Mouse (Mus musculus) brain, embryonic 14.5 days (tissue): ENCODE results near the gene Fundc2. TPM values are rescaled to one million over a fixed set of nuclear protein-coding genes. Genes with fewer than 3 reads are reported as not detected.

Source experiments
- DNase-seq: peaks from one replicate; pipeline ENCODE4 v3.0.0-alpha.2; 2011; ENCODE audit warnings: low read depth
- CTCF ChIP-seq: fragments of 200-500 bp; IDR thresholded peaks from 2 replicates; pipeline ENCODE4 v1.5.1; 2012; ENCODE audit warnings: inconsistent platforms, mild to moderate bottlenecking, moderate library complexity, borderline replicate concordance; ENCODE audit not compliant: insufficient read depth, insufficient read length; ENCODE audit errors: extremely low read depth
- POLR2A ChIP-seq: fragments of 200-500 bp; IDR thresholded peaks from 2 replicates; pipeline ENCODE4 v1.6.1; 2012; ENCODE audit warnings: mild to moderate bottlenecking, inconsistent platforms, borderline replicate concordance; ENCODE audit not compliant: poor library complexity, insufficient read depth, insufficient read length, severe bottlenecking; ENCODE audit errors: extremely low read depth
- polyA plus RNA-seq: library from polyadenylated mRNA; depleted of rRNA; stranded (reverse); fragments of >200 nt; gene quantifications from 2 replicates; pipeline ENCODE4 v1.2.3, GENCODE M21; 2012; rRNA removed

Gene Fundc2
- 18.5 and 21.2 TPM in 2 replicates for polyA plus RNA-seq

GRCm38 (mm10) chrX:75382195-75382771, at the start of gene Fundc2, which contains the start of gene F8:
Gene Fundc2 (plus strand): TSS chrX:75382399.
Gene F8 (minus strand): TSS chrX:75382615.
- DNase-seq: peak; percentile 93
- TF ChIP-seq POLR2A (no peak), CTCF (no peak)

DNA sequence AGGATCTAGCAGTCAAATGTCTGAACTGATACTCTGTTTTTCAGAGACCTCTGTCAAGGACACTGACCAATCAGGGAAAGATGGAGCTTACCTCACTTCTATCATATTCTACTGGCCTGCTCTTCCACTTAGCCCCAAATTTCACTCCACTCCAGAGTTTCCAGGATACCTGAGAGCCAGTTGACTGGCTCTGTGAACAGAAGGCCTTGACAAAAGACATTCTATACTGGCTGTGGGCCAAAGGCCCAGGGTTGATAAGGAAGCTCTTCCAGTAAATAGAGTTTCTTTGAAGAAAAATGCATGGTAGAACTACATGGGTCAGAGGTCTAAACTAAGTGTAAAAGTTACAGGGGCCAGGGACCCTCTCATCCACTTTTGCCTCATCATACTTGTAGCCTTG, 12.0 kb upstream of the Fundc2 start:
- DNase-seq: no peak
- TF ChIP-seq POLR2A (no peak), CTCF (no peak)

GRCm38 (mm10) chrX:75372666-75373425, 9.4 kb upstream of the Fundc2 start:
- TF ChIP-seq CTCF (no peak), POLR2A (no peak)
- DNase-seq: no peak

DNA sequence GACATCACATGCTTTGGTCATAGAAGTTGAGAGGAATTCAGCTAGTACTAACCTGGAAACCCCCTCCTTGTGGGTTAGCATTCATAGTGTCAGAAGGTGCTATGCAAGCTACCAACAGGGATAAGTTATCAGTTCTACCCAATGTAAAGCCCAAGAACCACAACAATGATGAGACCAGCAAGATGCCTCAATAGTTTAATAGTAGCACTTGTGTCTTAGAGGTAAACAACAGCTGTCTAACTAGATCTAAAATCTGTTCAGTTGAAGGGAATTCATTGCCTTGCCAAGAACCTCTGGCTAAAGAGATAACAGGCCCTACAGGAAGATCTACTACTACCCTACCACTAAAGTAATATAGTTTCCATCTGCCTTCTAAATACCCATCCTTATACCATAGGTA, 5.4 kb upstream of the Fundc2 start:
- no peak for TF ChIP-seq POLR2A
- TF ChIP-seq CTCF: no peak
- no peak for DNase-seq

DNA sequence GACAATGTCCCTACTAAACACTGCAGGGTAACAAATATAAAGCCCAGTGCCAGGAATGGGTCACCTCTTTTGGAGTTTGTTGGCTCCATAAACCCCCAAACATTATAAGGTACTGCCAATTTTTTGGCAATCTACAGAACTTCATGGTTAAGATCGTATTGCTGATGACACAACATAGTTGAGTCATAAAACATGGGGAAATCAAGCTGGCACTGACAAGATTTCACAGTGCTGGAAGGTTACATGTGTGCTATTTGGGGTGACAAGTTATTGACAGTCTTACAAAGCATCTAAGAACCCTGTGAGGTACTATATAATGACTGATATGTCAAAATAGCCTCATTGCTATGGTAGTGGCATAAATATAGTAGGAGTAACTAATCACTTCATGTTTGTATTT, 1.0 kb upstream of the Fundc2 start:
- TF ChIP-seq CTCF (no peak), POLR2A (no peak)
- no peak for DNase-seq

GRCm38 (mm10) chrX:75381699-75382098, 500 bp upstream of the Fundc2 start:
- DNase-seq: no peak
- no peak for TF ChIP-seq CTCF
- no peak for TF ChIP-seq POLR2A

- no peak for TF ChIP-seq POLR2A
- TF ChIP-seq CTCF: no peak
- DNase-seq: no peak
Observed at GRCm38 (mm10) chrX:75399471-75399870, 17.3 kb downstream of the Fundc2 start.

DNA sequence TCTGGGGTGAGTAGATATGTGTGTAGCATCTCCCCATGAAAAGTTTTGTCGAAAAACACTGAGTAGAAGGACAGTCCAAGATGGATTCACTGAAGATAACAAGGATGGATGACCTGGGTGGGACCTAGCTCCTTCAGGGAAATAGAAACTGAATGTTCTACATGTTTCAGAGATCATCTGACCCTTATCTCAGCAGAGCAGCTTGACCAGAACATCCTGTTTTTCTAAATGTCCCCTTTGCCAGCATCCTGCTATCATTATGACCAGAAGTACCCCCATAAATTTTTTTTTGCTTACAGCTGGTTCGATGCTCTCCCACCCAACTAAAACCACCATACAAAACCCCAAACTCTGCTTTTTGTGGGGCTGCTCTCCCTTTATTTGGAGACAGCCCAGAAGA, 20.5 kb downstream of the Fundc2 start:
- DNase-seq: no peak
- TF ChIP-seq CTCF (no peak), POLR2A (no peak)

- TF ChIP-seq POLR2A: no peak
- no peak for DNase-seq
Observed at GRCm38 (mm10) chrX:75403350-75403749, 21.2 kb downstream of the Fundc2 start.

GRCm38 (mm10) chrX:75409711-75410110, 27.5 kb downstream of the Fundc2 start:
- TF ChIP-seq POLR2A: no peak
- TF ChIP-seq CTCF: no peak
- no peak for DNase-seq

DNA sequence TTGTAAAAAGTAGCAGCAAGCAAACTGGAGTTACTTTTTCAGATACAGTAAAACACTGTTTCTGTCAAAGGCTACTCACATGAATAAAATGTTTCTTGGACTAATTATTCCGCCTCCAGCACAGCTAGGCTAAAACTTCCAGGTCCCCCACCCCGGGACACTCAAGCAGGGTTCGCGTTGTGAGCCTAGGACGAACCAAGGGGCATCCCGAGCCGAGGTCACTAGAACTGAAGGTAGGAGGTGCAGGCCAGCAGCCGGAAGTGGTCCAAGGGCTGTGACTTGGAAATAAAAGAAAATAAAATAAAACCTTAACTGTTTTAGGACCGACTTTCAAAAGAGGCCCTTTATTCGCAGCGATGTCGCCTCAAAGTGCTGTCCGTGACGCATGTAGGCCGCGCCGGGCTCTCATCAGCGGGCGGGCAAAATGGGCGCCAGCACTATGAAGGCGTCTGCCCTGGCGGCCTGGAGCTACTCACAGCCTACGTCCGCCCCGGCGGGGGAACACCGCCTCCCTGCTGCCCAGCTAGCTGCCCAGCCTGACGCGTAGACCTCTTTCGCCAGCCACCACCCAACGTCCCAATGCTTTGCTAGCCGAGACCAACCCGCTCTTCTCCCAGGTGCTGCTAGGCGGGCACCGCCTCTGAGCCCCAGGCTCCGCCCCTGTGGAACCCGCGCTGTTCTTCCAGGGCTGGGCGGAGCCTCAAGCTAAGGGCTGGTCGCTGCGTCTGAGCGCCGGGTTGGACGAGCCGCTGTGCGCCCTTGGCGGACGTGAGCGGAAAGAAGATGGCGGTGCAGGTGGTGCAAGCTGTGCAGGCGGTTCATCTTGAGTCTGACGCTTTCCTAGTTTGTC, 34.0 kb downstream of the Fundc2 start, which contains the start of the genes Cmc4, Mtcp1 and Brcc3:
Cmc4 (minus strand) TSS at position 649 of the 850 bp plus-strand sequence.
Mtcp1 (minus strand) TSS at position 653 of the 850 bp plus-strand sequence.
Brcc3 (plus strand) TSS at position 693 of the 850 bp plus-strand sequence.
- peak; percentile 96 for DNase-seq
- TF ChIP-seq POLR2A (peak; percentile 65; the same call in 1 of the 2 replicates), CTCF (no peak)

Other genes starting within 250 kb of the Fundc2 start
- gene Smim9, start 218.6 kb upstream of the Fundc2 start, polyA plus RNA-seq: not detected in 2 replicates
- 0.35 and 1.2 TPM in 2 replicates for gene F8, start 216 bp downstream of the Fundc2 start, polyA plus RNA-seq
- gene Cmc4, start 34.2 kb downstream of the Fundc2 start, polyA plus RNA-seq: 14.1 and 21.3 TPM in 2 replicates
- gene Mtcp1, start 34.2 kb downstream of the Fundc2 start, polyA plus RNA-seq: 7.8 and 13.4 TPM in 2 replicates
- gene Brcc3, start 34.2 kb downstream of the Fundc2 start, polyA plus RNA-seq: 19.7 and 22.6 TPM in 2 replicates
- 92.5 and 97.0 TPM in 2 replicates for gene Vbp1, start 131.9 kb downstream of the Fundc2 start, polyA plus RNA-seq
- gene Rab39b, start 195.8 kb downstream of the Fundc2 start, polyA plus RNA-seq: 15.6 and 18.3 TPM in 2 replicates